Mouse (Mus musculus) lung, adult 2 months (tissue): ENCODE measurements around the gene Adamts9.

Experiments used
- CTCF ChIP-seq: fragments of 200-500 bp; IDR thresholded peaks from 2 replicates; pipeline ENCODE4 v1.5.1; 2011; ENCODE audit warnings: mild to moderate bottlenecking, low read length, control low read depth; ENCODE audit not compliant: insufficient read depth
- POLR2A ChIP-seq: fragments of 200-500 bp; IDR thresholded peaks from 2 replicates; pipeline ENCODE4 v1.6.1; 2011; ENCODE audit warnings: low read depth, mild to moderate bottlenecking, control low read depth, low read length, borderline replicate concordance; ENCODE audit errors: extremely low read depth

DNA sequence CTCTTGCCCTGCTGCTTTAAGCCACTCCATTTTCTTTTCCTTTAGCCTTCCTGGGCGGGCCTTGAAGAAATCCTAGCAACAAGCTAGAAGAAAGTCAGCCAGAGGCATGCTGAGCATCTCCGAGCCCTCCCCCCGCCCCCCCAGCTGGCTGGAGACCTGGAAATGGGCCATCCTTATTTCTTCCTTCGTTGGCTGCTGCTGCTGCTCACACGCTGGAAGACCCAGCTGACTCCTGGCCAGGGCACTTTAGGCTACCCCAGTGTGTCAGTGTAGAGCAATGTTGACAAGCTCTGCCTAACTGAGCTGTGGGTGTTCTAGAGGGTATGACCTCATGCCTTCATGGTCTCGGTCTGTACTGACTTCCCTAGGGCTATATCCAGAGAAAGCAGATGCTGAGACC lies 140.1 kb downstream of the Adamts9 start:
- TF ChIP-seq POLR2A (no peak), CTCF (no peak)
